Mouse (Mus musculus) ES-CJ7 (cell line): ENCODE measurements at regions not wholly inside any gene's neighbourhood (a gene's known extent, or its start where the extent isn't known, plus 50 kb on each side); places are given as distances from the start of the nearest gene placed in this dataset.

Source experiments
- DNase-seq: peaks from one replicate; pipeline ENCODE4 v3.0.0; 2011; ENCODE audit warnings: low read depth, low spot score

DNA sequence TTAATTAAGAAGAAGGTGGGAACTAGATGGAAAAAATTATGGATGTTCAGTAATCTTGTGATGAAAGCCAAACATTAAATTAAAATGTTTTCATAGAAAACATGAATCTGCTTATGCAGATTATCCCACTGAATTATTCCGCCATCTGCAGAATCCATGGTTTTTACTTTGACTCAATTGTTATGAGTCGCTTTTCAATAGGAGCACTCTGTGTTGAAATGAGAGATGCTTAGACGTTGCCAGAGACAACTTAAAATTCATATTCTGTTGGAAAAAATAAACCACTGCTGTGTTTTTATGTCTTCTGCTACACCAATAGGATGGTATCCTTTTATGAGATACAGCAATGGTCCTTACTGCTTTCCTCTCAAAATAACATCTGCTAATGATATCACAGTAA lies 108.3 kb upstream of the Isl1 start:
- DNase-seq: no peak

DNA sequence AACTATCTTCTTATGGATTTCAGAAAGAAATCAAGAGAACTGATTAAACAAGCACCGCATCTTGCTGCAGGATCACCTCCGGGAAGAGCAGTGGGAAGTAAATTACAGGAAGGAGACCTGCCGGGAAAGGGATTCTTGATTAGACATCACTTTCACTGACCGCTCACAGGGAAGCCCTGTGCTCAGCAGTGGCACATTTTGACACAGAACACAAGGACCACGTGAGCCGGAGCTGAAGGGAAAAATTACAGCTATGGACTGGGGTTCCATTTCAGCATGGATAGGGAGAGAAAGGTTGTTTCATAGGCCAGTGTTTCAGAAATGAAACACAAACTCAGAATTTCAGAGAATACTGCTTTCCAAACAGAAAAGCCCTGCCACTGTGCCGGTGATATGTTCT lies 105.0 kb upstream of the Isl1 start:
- no peak for DNase-seq

DNA sequence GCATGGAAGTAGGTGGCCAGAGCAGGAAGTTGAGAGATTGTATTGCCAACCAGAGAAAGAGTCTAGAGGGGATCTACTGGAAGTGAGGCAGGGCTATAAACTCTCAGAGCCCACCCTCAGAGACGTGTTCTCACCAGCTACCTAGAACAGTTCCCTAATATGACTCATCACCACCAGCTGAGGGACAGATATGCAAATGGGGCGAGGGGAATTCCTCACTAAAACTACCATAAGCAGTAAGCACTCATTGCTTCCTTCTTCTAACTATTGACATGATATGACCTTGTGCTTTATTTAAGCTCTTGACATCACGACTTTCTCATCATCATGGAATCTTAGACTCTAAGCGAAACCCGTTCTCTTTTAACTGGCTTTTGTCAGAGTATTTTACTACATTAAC lies 101.2 kb upstream of the Isl1 start:
- DNase-seq: no peak
